Mouse (Mus musculus): ENCODE measurements around the gene Taco1.
A peak's percentile ranks its signal among the peaks of the same experiment; 100 is the strongest.
"Not testable (repeated sequence)": the region's sequence is repeated elsewhere in the genome, so short reads cannot be mapped to it uniquely, and the experiment has no call there.

Gene Taco1

DNA sequence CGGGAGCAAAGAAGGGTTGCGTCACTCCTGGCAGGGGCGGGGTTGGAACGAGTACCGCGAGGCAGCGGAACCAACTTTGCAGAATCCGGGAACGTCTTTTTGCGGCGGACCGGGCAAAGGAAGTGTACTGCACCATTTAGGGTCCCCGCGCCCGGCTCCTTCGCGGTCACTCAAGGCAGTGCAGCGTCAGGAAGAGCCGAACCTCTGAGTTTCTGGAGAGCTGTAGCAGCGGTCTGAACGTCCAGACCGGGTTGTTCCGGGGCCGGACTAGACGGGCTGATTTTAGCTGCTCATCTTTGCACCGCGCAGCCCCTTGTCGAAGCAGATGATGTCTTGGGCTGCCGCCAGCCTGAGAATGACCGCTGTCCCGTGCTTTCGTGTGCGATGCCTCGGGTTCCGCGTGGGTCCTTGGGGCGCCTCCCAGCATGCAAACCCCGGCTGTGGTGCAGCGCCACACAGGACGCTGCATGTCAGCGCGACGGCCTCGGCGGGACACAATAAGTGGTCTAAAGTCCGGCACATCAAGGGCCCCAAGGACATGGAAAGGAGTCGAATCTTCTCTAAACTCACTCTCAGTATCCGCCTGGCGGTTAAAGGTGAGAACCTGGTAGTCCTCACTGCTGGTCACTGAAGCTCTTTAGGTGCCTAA is at the start of gene Taco1:
Gene Taco1 (plus strand): TSS at position 139 of the 649 bp plus-strand sequence.
- peak; percentile 91 for DNase-seq

DNA sequence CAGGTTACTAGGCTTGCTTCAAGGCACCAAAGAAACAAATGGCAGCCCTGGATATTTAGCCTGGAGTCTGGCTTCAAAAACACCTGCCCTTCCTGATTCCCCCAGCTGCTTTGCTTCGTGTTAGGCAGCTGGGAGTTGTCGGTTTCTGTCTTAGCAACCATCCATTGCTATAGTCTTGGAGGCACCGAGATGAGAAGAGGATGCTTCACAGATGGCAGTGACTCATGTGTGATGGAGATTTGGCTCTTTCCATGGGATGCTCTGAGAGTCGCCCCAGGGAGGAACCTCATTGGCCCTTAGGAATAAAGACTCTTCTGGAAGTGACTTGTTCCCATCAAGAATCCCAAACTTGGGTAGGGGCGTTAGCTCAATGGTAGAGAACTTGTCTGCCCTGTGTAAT is 49.4 kb upstream of the Taco1 start:
- DNase-seq = no peak

DNA sequence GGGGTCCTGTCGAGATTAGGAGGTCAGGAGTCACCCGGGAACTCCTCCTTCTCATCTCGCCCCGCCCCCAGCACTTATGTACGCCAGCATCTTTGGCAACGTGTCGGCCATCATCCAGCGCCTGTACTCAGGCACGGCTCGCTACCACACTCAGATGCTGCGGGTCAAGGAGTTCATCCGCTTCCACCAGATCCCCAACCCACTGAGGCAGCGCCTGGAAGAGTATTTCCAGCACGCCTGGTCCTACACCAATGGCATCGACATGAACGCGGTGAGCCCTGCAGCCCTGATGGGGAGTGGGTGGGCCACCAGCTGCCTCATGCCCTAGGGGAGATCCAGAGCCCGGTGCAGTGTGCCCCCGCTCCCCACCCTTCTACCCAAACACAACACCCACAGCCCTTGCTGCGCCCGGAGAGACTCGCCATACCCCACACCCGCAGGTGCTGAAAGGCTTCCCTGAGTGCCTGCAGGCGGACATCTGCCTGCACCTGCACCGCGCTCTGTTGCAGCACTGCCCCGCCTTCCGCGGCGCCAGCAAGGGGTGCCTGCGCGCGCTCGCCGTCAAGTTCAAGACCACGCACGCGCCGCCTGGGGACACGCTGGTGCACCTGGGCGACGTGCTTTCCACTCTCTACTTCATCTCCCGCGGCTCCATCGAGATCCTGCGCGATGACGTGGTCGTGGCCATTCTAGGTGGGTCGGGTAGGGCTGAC is 45.7 kb upstream of the Taco1 start:
- peak; percentile 75 for DNase-seq

DNA sequence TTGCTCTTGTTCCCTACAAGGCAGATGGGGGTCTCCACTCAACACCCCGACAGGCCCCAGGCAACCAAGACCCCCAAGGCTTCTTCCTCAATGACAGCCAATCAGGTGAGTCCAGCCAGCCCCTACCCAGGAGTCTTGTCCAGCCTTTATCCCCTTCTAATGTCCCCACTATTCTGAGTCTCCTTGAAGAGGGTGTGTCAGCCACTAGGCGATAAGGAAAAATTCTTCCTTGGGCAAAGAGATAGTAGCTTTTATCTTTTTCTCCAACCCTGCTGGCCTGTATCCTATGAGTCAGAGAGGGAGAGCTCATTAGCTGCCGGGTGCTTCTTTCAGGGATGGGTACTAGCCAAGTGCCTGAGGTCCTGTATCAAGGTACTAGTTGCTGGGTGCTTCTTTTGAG is 40.1 kb upstream of the Taco1 start:
- no peak for DNase-seq

DNA sequence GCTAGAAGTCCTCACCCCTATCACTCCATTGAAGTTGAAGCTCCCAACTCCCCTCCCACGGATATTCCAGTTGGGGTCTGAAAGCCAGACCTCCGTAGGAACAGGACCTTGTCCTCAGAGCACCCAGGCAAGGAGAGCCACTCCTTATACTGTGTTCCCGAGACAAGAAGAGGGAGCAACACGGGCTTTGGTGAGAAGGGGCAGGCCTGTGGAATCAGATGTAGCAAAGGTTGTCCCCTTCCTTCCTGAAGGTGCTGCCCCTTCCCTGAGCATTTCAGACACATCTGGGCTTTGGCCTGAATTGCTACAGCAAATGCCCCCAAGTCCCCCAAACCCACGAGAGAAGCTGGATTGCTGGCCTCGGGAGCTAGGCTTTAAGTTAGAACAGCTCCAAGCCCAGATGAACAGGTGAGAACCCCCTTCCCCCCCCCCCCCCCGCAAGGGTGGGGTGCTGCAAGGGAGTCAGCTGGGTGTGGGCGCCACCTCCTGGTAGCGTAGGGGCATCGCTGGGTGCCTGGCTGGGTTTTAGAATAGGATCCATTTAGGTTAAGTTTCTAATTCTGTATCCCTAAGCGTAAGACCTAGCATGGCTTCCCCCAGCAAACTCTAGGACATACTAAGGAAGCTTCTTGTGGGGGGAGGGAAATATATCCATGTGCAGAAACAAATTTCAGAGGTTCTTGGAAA is 39.3 kb upstream of the Taco1 start:
- peak; percentile 51 for DNase-seq

DNA sequence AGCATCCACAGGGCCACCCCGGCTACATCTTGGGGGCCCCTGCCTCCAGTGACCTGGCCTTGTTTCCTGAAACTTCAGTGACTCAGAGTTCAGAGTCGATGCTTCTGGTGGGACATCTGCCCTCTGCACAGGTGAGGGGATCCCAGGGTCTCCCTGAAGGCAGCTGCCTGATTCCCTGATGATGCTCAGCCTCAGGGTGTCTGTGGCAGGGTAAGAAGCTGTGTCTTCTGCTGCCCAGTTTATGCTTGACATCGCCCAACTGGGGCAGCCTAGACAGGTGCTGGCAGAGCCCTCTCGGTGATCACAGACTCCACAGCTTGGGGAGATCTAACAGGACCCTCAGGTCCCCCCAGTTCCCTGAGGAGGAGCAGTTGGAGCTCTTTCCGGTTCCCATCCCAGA is 38.3 kb upstream of the Taco1 start:
- no peak for DNase-seq

DNA sequence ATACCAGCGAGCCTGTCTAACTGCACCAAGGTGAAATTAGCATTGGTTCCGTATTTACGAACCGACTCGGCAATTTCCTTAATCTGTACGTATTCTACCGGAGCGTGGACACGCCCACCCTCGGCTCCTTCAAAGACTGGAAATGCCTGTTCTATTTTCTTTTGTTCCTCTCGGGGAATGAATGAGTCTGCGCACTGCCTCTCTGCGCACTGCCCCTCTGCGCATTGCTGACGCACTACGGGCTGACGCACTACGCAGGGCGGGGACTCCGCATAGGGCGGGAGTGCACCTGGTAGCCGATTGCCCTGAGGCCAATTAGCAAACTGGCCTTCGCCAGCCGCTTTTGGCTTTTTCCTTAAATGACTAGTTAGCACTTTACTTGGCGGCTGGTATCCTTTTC is 33.8 kb upstream of the Taco1 start:
- not testable (repeated sequence) for DNase-seq

DNA sequence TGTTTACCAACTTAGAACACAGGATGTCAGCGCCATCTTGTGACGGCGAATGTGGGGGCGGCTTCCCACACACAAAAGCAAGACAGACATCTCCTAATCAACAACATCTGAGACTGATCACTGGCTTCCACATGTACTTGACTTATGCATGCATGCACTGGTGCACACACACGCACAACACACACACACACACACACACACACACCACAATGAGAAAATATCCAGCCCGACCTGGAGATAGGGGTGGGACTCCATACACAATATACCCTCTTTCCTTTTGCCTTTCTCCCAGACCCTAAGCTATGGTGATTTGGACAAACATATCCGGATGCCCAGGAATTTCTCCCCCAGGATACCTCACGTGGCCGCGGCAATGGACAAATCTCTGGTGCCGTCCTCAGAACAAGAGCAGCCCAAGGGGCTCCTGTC is 32.4 kb upstream of the Taco1 start:
- DNase-seq = peak; percentile 55

DNA sequence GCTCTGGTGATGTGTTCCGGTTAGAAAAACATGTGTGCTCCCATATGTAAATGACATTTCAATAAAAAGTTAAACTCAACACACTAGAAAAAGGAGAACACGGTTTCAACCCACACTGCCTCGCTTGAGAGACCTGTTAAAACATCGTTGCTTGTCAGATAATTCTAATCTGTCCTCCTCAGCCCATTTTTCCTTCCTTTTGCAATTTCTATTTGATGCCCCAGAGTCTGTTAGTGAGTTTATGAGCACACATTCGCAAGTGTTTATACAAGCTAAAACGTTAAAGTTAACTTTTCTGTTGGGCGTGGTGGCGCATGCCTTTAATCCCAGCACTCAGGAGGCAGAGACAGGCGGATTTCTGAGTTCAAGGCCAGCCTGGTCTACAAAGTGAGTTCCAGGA is 30.9 kb upstream of the Taco1 start:
- DNase-seq = no peak

DNA sequence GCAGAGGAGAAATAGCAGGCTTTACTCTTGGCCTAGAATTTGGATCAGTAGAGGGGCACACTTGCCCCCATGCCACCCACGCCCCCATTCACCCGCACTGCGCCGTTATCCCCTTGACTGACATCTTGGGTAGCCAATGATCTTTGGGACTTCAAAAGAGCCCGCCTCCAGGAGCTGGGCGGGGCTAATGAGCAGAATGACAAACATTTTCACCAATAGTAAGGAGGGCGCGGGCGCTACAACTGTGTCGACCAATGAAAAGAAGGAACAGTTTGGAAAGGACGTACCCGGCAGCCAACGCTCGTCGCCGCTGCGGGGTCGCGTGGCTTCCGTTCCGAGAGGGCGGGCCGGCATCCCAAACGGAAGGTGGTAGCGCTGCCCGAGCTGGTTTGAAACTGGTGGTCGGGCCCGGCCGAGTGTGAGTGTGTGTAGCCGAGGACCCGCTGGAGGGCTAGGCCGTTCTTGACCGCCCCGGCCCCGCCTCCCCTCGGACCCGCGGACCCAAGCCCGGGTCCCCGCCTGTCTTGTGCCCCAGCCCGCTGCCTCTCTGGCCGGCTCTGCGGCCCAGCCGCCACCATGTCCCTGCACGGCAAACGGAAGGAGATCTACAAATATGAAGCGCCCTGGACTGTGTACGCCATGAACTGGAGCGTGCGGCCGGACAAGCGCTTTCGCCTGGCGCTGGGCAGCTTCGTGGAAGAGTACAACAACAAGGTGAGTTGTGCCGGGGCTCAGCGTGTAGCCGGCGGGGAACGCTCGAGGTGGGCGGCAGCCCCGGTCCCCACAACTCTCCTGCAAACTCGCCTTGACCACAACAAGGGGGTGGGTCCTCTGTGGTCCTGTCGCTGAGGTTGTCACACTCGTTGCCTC is 29.1 kb upstream of the Taco1 start, which contains the start of gene Dcaf7:
Gene Dcaf7 (plus strand): TSS at position 325 of the 870 bp plus-strand sequence.
- DNase-seq = peak; percentile 98

DNA sequence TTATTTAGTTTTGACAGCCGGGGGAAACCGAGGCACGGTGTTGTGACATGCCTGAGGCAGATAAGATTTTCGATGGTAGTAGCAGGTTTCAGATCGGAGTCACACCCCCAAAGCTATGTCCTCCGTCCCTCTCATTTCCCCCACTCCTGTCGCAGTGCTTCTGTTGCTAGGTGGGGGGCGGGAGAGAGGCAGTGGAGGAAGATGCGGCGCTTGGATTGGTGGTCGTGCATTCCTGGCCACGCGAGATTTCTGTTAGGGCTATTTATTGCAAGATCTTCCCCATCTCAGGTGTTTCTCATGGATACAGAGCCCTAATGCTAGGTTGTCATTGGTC is 28.5 kb upstream of the Taco1 start:
- DNase-seq = peak; percentile 91

DNA sequence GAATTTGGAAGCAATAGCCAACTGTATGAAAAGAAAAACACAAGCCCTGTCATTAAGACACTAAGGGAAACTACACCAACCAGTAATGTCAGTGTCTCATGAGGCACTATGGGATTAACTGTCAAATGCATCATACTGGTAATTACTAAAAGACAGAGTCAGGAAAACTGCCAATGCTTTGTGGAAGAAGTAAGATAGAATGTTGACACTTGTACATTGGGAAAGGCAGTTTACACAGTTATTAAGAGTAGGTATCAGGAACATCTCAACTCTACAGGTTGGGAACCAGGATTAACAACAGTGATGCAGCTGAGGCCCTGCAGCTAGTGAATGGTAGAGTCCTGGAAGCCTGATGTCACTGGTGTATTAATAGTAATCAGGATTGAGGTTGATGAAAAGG is 21.5 kb upstream of the Taco1 start:
- DNase-seq = no peak

DNA sequence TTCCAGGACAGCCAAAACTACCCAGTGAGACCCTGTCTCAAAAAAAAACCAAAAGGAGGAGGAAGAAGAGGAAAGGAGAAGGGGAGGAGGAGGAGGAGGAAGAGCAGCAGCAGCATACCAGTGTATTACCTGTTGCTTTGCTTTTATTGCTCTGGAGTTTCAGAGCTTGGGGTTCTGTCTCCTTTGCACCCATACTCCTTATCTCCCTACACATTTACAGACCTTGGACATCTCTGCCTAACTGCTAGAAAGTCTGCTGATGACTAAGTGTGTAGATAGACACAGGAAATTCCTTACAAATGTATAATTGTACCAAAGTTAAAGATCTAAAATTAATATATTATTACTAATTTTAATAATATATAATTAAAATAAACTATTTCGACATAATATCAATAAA is 20.6 kb upstream of the Taco1 start:
- no peak for DNase-seq

DNA sequence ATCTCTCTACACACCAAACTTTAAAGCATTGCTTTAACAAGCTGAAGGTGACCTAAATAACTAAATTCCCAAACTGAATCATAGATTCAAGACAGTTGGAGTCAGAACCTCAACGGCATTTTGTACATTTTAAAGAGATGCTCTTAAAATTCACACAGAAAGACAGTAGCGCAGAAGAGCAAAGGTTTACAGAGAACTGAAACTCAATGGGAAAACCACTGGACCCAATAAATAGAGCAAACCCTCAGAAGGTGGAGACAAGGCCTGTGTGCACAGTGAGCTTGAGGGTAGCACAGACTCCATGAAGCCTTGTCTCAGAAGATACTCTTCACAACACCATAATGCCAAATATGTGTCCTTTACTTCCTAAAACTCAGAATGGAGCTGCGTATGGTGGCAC is 20.1 kb upstream of the Taco1 start:
- DNase-seq = no peak

DNA sequence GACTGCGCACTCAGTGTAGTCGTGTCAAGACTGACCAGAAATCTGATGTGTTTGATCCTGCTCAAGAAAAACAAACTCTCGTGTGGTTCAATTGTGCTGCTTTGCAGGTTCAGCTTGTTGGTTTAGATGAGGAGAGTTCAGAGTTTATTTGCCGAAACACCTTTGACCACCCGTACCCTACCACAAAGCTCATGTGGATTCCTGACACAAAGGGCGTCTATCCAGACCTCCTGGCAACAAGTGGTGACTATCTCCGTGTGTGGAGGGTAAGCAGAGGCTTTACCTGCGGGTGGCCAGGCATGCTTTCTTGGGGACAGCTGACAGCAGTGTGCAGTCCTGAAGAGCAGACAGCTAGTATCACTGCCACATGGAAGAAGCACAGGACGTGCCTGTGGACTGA is 19.3 kb upstream of the Taco1 start:
- no peak for DNase-seq

DNA sequence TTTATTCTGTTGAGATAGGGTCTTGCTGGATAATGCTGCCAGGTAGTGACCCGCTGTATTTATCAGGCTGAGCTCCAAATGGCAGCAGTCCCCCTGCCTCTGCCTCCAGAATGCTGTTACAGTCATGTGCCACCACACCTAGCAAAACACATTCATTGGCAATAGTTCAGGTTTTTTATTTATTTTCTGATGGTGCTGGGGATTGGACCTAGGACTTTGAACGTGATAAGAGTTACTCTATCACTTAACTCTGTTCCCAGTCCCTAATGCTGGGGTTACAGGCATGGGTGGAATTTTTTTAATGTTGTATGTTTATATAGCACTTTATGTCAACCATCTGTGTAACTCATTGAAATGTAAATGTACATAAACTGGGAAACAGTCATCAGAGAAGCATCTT is 11.9 kb upstream of the Taco1 start:
- no peak for DNase-seq

DNA sequence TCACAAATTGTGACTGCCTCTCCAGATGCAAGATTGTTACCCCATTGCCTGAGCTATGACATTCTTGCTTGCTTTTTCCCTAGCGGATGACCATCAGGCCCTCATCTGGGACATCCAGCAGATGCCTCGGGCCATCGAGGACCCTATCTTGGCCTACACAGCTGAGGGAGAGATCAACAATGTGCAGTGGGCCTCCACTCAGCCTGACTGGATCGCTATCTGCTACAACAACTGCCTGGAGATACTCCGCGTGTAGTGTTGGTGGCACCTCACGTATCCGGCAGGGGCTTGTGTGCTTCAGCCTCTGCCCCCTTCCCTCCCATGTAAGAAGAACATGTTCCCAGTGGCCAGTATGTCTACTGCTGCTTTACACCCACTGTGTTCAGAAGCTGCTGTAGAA is 11.3 kb upstream of the Taco1 start:
- no peak for DNase-seq

DNA sequence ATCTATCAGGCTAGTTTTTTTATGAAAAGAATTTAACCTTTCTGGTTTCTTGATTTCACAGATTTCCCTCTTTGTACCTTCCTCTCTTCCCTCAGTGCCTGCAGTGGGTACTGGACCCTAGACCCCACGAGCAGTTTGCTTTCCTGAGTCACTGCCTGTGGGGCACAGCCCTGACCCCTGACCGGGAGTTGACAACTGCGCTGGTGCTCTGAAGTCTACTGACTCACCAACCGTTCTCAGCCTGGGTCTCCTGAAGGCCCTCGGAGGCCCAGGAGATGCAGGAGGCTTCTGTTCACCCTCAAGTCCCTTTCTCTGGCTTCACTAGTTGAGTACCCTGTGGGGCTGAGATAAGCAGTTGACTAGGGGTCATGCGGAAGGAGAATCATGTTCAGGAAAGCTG is 10.5 kb upstream of the Taco1 start:
- no peak for DNase-seq

DNA sequence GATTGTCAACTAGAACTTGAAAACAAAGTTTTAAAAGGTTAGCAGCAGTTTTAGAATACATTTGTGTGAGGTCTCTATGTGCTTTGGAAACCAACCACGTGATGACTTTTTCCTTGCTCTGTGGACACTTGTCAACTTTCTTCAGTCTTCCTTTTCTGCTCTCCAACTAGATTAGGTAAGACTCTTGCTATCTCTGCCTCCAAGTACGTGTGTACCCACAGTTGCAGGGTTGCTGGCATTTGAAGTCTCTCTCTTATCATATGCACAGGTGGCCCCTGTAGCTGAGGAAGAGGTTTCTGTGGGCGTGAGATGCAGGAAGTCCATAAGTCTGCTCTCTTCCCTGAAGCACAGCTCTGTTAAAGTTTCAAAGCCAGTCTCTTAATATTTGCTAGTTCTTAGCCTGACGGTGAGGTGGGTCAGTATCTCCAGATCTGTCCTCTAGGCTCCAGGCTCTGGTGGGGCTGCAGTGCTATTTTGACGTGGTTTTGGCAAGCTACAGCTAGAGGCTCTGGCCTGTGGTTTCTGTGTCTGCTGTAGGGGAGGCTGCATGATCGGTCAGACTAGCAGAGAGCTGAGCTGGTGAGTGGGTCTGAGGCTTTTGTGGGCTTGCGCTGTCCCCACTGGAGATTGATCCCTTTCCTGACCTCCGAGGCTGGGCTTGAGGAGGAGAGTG is 8.9 kb upstream of the Taco1 start:
- DNase-seq = no peak

DNA sequence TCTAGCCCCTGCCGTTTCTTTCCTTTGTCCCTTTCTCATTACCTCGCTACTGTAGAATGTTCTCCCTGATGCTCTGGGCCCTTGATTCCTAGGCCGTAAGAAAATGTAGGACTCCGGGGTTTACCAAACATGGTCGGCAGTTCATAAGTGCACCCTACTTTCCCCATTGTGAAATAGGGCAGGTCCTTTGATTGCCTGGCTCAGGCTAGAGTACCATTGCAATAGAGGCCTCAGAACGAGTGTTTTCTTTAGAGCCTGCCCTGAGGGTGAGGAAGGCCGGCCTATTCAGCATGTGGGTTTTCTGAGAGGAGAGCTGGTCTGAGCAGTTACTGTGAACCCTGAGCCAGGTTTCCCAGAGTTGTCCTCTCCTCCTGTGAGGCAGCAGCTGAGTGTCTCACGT is 7.8 kb upstream of the Taco1 start:
- no peak for DNase-seq

DNA sequence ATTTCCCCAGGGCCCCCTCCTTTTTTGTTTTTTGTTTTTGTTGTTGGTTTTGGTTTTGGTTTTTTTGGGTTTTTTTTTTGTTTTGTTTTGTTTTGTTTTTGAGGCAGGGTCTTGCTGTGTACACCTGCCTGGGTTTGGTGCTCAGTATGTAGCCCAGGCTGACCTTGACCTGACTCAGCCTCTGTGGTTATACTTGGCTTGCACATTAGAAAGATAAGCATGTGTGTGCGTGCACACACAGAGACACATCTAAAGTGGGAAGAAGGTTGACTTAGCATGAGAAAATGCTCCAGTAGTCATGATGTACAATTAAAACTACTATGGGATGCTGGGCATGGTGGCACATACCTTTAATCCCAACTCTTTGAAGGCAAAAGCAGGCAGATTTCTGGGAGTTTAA is 5.3 kb upstream of the Taco1 start:
- DNase-seq = no peak

DNA sequence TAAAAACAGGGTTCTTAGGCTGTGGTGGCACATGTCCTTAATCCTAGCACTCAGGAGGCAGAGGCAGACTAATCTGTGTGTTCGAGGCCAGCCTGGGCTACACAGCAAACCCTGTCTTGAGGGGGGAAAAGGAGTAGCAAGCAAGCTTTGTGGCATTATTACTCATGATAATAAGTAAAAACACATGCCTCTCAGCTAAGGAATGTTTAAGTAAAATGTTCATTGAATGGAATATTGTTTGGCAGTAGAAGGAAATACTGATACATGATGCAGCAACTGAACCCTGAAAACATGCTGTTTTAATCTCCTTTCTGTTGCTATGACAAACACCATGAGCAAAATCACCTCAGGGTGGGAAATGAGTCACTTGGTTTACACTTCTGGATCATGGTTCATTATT is 4.5 kb upstream of the Taco1 start:
- no peak for DNase-seq

DNA sequence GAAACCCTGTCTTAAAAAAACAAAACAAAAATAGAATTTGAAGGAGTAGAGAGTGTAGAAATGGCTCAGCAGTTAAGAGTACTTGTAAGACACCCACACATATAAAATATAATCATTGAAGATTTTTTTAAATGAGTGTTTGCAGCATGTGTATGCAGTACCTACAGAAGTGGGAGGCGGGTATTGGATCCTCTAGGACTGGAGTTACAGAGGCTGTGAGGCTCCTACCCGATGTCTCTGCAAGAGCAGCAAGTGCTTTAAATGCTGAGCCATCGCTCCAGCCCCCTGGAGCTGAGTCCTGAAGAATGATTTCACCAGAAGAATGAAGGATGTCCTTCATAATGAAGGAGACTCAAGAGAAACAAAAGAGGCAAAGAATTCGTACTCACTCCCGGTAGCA is 2.1 kb upstream of the Taco1 start:
- DNase-seq = no peak

Data from layer of hippocampus, adult 9-11 months (tissue).